Mouse (Mus musculus): Measurements from ENCODE around the gene Naa30.

GRCm38 (mm10) chr14:49127162-49127779 is 44.8 kb upstream of the Naa30 start:
- TF ChIP-seq POLR2A (IDR thresholded peaks at IDR 0.05; ENCODE audit: insufficient read depth, low read depth, low read length) (no peak), CTCF (IDR thresholded peaks at IDR 0.05) (no peak), EP300 (IDR thresholded peaks at IDR 0.05; ENCODE audit: insufficient read depth, low read depth, low read length) (no peak)

All from heart, adult 2 months (tissue).